Mouse (Mus musculus) liver, adult 2 months (tissue): ENCODE measurements around the gene Krtap28-13.

Experiments used
- CTCF ChIP-seq: fragments of 200-500 bp; IDR thresholded peaks from 2 replicates; pipeline ENCODE4 v1.5.1; 2011; ENCODE audit warnings: low read depth, low read length, control low read depth
- POLR2A ChIP-seq: fragments of 200-500 bp; IDR thresholded peaks from 2 replicates; pipeline ENCODE4 v1.6.1; 2011; ENCODE audit warnings: low read length, control low read depth; ENCODE audit not compliant: insufficient read depth; ENCODE audit errors: extremely low read depth

- TF ChIP-seq POLR2A (no peak), CTCF (no peak)
These were observed 4.1 kb downstream of the Krtap28-13 start for GRCm38 (mm10) chr1:83064851-83065250.
